Mouse (Mus musculus): ENCODE measurements around the gene Strada.
"Not testable (repeated sequence)": the region's sequence is repeated elsewhere in the genome, so short reads cannot be mapped to it uniquely, and the experiment has no call there.

Strada gene

DNA sequence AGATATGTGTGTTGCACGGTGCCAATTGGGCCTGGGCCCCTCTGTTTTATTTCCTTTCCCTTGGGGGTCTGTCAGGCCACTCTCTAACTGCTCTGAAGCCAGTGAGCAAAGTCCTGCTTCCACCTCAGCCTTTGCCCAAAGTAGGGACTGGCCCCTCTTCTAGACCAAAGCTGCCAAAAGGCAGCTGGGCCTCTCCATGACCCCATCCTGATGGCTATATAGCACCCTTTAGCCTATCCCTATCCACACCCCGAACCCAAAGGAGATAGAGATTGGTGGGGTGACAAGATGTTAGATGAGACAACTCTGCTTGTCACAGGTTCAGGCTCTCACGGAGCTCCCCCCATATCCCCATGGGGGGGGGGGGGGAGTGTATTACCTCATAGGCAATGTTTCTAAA is 46.2 kb downstream of the Strada start:
- no peak for DNase-seq (ENCODE audit: low spot score)

DNA sequence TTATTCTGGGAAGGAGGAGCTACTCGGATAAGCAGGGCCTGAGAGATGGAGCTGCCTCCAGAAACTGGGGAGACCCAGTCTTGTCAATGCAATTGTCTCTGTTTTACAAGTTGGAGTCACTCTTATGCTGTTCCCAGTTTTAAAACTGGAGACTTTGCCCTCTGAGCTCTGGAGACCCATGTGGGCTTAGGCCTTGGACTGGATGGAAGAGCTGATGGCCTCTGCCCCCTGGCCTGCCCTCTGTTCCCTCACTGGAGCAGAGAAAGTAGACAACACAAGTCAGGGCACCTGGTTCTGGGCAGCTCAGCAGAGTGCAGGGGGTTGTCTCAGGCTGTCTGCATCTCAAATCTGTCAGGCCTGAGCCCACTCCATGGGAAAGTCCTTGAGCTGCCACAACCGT is 47.2 kb downstream of the Strada start:
- no peak for DNase-seq (ENCODE audit: low spot score)

DNA sequence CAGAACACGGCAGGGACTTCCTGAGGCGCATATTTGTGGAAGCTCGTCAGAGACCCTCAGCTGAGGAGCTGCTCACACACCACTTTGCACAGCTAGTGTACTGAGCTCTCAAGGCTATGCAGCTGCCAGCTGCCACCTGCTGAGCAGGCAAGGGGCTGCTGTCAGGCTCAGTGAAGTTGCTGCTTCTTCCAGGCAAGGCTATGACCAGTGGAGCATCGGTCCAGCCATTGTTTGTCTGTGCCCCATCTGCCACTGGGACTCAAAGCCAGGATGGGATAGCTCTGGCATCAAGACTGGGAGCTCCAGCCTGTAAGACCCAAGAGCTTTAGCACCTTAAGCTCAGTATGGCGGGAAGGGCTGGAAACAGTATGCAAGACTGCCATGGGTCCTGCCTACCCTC is 47.9 kb downstream of the Strada start:
- DNase-seq (ENCODE audit: low spot score), result peak; percentile 16

DNA sequence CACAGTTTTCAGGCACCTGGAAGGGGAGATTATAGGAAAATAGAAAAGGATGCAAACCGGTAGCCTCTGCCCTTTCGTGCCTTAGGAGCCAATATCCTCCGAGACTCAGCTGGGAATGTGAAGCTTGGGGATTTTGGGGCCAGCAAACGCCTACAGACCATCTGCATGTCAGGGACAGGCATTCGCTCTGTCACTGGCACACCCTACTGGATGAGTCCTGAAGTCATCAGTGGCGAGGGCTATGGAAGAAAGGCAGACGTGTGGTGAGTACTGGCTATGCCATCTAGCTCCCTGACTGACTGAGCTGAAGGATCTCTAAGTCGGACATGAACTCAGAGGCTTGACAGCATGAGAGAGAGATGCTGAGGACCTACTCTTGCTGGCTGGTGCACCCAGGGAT is 49.8 kb downstream of the Strada start:
- no peak for DNase-seq (ENCODE audit: low spot score)

DNA sequence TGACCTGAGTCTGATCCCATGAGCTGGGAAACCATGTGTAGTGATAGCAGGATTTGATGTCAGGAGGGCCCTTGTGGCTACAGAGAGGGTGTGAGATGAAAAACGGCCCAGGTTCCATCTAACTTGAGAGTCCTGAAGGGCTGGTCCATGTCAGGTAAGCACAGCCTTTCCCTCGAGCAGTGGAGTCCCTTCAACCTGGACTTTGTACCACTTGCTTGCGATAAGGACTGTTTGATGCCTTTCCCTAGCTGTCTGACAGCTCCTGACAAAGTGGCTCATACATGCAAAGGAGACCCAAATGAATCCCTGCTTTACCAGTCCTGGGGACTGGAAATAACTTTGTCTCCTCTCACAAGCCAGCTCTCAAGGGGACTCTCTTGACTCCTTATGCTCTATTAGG is 50.7 kb downstream of the Strada start:
- no peak for DNase-seq (ENCODE audit: low spot score)

DNA sequence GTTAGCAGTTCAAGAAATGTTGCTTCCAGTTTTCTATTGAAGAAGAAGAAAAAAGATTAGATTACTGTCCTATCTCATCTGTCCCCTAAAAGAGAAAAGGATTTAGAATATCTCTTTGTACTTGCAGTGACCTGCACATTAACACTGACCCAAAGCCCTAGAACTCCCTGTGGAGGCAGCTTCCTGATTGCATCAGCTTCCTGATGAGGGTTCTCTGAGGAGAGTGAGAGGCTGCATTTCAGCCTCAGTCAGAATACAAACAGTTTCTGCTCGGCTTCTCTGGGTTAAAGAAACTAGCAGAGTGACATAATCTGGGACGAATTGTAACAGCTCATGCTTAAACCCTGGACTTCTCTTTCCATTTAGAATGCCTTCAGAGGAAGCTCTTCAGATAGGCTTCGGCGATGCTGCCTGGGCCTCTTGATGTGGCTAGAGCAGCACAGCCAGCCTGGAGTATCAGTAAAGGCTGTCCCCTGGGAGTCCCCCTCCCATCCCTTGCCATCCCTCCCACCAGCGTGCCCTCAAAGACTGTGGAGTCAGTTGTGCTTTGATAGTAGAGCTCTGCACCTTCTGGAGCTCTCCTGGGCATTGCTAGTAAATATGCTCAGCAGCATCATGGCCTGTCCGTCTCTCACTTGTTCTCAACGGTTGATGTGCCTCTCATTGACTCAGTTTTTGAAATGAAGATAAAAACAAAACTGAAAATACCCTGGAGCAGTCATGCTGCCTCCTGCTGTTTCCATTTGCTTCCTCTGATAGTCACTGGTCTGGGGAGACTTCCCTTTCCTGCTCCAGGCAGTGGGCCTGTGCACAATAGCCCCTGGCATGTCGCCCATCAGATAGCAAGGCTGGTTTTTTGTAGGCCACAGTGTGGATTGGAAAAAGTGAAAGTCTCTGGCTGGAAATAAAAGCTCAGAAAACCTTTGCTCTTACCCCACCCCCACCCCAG is 67.1 kb downstream of the Strada start:
- DNase-seq (ENCODE audit: low spot score), result peak; percentile 56

DNA sequence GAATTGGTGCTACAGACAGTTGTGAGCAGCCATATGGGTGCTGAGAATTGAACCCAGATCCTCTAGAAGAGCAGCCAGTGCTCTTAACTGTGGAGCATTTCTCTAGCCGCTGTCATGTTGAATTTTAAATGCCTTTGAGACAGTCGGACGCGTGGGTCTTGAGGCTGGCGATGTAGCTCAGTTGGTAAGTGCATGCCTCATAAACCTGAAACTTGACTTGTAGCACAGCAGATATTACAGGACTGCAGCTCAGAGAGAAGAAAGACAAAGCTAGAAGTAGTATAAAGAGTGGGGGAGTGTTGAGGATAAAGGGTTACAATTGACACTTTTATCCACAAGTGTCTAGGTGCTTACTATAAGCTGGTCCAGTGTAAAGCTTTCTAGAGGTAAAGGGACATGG is 69.5 kb downstream of the Strada start:
- DNase-seq (ENCODE audit: low spot score), result no peak

DNA sequence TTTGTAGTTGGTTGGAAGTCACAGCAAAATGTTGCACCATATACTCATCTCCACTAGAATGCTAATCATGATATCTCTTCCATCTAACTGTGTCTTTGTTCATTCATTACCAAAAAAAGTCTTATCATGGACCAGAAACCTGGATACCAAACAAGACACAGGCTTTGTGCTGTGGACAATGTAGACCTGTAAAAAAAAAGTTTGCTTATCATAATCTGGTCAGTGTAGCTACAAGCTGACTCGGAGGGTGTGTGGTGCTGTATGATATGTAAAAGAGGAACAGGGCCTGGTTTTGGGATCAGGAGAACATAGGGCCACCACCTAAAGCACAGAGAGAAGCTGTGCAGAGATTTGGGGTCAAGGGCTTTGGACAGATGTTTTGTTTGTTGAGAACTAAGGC is 72.5 kb downstream of the Strada start:
- no peak for DNase-seq (ENCODE audit: low spot score)

DNA sequence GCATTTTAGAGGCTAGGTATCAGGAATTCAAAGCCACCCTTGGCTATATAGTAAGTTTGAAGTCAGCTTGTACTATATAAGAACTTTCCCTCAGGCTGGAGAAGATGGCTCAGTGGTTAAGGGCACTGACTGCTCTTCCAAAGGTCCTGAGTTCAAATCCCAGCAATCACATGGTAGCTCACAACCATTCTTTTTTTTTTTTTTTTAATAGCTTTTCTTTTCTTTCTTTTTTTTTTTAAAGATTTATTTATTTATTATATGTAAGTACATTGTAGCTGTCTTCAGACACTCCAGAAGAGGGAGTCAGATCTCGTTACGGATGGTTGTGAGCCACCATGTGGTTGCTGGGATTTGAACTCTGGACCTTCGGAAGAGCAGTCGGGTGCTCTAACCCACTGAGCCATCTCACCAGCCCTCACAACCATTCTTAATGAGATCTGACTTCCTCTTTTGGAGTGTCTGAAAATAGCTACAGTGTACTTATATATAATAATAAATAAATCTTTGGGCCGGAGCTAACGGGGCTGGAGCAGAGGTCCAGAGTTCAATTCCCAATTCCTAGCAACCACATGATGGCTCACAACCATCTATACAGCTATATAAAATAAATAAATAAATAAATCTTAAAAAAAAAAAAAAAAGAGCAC is 75.1 kb downstream of the Strada start:
- DNase-seq (ENCODE audit: low spot score), result not testable (repeated sequence)

DNA sequence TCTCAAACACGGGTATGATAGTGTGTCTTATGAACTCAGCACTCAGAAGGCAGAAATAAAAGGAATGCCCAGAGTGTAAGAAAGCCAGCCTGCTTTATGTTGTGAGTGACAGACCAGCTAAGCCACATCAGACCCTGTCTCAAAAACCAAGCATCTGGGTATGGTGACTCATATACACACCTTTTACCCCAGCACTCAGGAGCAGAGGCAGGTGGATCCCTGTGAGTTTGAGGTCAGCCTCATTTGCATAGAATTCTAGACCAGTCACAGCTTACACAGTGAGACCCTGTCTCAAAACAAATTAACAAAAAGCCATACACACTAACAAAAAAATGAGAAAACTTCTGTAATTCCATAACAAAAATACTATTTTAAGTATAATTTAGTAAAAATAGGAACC is 76.1 kb downstream of the Strada start:
- DNase-seq (ENCODE audit: low spot score), result no peak

DNA sequence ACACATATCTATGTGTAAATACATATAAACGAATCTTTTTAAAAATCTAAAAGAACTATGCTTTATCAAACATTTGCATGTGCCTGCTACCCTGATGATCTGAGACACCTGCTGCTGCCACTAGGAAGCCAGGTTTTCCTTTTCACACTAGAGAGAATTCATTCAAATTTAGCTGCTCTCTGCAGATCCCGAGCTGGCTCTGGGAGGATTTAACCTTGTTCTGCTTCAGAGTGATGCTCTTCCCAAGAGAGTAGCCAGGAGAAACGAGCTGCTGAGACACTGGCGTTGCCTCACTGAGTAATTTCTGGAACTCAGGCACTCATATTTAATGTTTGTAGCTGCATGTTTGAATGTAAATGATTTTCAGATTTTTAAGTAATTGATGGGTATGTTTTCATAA is 77.2 kb downstream of the Strada start:
- DNase-seq (ENCODE audit: low spot score), result no peak

DNA sequence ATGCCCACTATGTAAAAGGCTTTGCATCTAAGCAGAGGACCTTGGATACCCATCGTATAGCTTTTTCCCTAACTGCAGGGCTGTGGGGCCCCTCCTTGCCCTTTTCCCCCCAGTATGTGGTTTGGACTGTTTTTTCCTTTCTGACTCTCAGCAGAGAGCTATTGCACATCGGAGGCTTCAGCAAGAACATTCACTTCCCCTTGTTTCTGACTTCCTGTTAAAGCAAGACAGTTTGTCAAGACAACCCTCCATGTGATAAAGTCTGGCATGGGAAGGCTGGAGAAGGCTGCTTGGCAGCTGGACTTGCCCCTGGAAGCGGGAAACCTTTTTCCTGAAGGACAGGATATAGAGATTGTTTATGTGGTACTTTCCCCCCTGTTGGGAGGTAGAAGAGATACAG is 79.2 kb downstream of the Strada start:
- DNase-seq (ENCODE audit: low spot score), result no peak

DNA sequence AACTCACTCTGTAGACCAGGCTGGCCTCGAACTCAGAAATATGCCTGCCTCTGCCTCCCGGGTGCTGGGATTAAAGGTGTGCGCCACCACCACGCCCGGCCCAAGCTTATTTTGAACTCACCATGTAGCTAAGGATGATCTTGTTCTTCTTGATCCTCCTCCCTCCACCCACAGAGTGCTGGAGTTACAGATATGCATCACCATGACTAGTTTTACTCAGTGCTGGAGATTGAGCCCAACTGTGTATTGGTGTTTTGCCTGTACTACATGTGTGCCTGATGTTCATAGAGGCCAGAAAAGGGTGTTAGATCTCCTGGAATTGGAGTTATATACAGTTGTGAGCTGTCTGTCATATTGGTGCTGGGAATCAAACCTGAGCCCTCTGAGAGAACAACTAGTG is 79.7 kb downstream of the Strada start:
- no peak for DNase-seq (ENCODE audit: low spot score)
